Mouse (Mus musculus): ENCODE measurements at regions not wholly inside any gene's neighbourhood (a gene's known extent, or its start where the extent isn't known, plus 50 kb on each side); places are given as distances from the start of the nearest gene placed in this dataset.

DNA sequence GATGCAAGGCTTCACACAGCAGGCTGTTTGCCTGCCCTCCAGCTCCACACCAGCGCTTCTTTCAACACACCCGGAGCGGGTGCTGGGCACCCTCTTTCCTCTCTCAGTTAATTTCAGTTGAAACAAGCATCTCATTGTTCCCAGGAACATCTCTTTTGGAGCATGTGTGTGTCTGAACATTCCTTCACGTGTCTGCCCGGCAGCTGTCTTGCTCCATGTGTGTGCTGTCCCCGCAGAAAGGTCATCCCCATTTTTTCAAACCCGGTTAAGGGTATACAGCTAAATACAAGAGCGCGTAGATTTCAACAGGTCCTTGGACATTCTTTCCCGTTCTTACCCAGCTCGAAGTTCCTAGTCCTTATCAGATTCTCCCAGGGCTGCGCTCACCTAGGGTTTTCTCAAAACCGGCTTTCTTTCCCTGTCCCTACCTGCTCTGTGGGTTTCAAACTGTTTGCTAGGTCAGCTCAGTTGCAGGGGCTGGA lies 152.0 kb upstream of the Arid2 start:
- H3K27me3 ChIP-seq (replicated peaks; ENCODE audit: control insufficient read depth, insufficient read depth, low read length): no peaks in the 10 kb centered on the region
- H3K27ac ChIP-seq (ENCODE audit: low read depth, low read length): no peak overlapping the region
- no peaks in the 10 kb centered on the region for H3K9me3 ChIP-seq (ENCODE audit: control insufficient read depth, low read length)
- H3K36me3 ChIP-seq (ENCODE audit: control insufficient read depth, insufficient read depth, low read length): no peaks in the 10 kb centered on the region
- H3K4me3 ChIP-seq (ENCODE audit: low read length): no peak overlapping the region
- ATAC-seq: 0 out of 2 replicates have a peak, but pooled peaks have one; percentile 45
- WGBS: 13% methylated on average over 13 of the region's 13 CpGs
- H3K4me2 ChIP-seq (ENCODE audit: low read length): peak overlapping the region; percentile 42
- H3K4me1 ChIP-seq (ENCODE audit: control insufficient read depth, insufficient read depth, low read depth, low read length): peaks cover 6% of the 10 kb centered on the region
- no peak overlapping the region for H3K9ac ChIP-seq (ENCODE audit: low read depth, low read length)

DNA sequence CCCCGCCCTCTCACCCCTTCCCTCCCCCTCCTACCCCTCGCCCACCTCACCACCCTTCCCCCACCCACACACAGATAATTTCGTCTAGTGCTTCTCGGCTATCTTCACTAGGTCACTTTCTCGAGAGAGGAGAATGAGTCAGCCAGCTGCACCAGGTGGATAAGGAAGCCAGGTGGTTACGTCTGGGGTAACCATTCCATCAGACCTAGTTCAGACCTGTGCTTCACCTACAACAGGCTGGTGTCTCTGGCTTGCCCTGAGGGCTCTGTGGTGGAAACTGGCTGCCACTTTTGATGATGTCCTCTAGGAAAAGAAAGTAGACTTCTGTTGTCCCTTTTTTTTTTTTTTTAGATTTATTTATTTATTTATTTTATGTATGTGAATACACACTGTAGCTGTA lies 151.5 kb upstream of the Arid2 start:
- Histone ChIP-seq H3K4me3 (ENCODE audit: low read length) (no peak overlapping the region), H3K36me3 (ENCODE audit: control insufficient read depth, insufficient read depth, low read length) (no peaks in the 10 kb centered on the region), H3K27ac (ENCODE audit: low read depth, low read length) (no peak overlapping the region), H3K9me3 (ENCODE audit: control insufficient read depth, low read length) (no peaks in the 10 kb centered on the region), H3K9ac (ENCODE audit: low read depth, low read length) (no peak overlapping the region), H3K4me2 (ENCODE audit: low read length) (no peak overlapping the region), H3K27me3 (replicated peaks; ENCODE audit: control insufficient read depth, insufficient read depth, low read length) (no peaks in the 10 kb centered on the region), H3K4me1 (ENCODE audit: control insufficient read depth, insufficient read depth, low read depth, low read length) (peaks cover 6% of the 10 kb centered on the region)
- no peak for ATAC-seq
- 39% methylated on average over 6 of the region's 6 CpGs for WGBS

DNA sequence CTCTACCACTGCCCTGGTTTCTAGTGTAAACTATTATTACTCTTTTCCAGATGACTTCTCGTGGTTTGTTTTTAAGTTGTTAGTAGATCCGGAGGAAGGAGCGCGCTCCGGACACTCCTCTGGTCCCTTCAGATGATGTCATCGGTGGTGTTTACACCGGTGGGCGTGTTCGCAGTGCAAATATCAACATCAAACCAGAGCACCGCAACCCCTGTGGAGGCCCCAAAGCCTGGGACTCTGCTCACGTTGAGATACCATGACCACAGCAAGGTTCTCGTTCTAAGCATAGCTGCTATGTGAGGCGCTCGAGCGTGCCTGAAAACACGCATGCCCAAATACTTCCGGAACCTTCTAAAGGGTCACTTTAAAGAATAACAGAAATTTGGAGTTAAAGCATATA lies 149.8 kb upstream of the Arid2 start:
- Histone ChIP-seq H3K27ac (ENCODE audit: low read depth, low read length) (no peak overlapping the region), H3K4me2 (ENCODE audit: low read length) (no peak overlapping the region), H3K4me1 (ENCODE audit: control insufficient read depth, insufficient read depth, low read depth, low read length) (peaks cover 3% of the 10 kb centered on the region; the same call in 1 of the 2 replicates), H3K27me3 (replicated peaks; ENCODE audit: control insufficient read depth, insufficient read depth, low read length) (no peaks in the 10 kb centered on the region), H3K9me3 (ENCODE audit: control insufficient read depth, low read length) (no peaks in the 10 kb centered on the region), H3K9ac (ENCODE audit: low read depth, low read length) (no peak overlapping the region), H3K4me3 (ENCODE audit: low read length) (no peak overlapping the region), H3K36me3 (ENCODE audit: control insufficient read depth, insufficient read depth, low read length) (no peaks in the 10 kb centered on the region)
- 92% methylated on average over 17 of the region's 17 CpGs for WGBS
- no peak for ATAC-seq

DNA sequence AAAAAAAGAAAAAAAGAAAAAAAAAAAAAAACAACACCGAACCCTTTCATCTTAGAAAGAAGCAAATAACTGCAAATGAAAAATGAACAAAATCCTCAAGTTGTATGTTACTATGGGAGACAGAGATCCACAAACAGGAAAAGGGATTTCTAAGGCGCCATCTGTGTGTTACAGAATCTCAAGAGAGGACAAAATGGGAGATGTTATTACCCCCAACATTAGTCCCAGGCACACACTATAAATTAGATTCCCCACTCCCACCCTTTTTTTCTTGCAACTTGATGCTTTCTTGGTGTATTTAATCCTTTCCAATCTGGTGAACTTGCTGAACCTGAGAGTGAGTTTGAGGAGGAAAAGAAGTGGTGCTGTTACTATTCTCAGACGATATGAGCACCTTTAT lies 149.4 kb upstream of the Arid2 start:
- Histone ChIP-seq H3K27ac (ENCODE audit: low read depth, low read length) (no peak overlapping the region), H3K9ac (ENCODE audit: low read depth, low read length) (no peak overlapping the region), H3K27me3 (replicated peaks; ENCODE audit: control insufficient read depth, insufficient read depth, low read length) (no peaks in the 10 kb centered on the region), H3K4me1 (ENCODE audit: control insufficient read depth, insufficient read depth, low read depth, low read length) (peaks cover 3% of the 10 kb centered on the region; the same call in 1 of the 2 replicates), H3K36me3 (ENCODE audit: control insufficient read depth, insufficient read depth, low read length) (no peaks in the 10 kb centered on the region), H3K4me3 (ENCODE audit: low read length) (no peak overlapping the region), H3K9me3 (ENCODE audit: control insufficient read depth, low read length) (no peaks in the 10 kb centered on the region), H3K4me2 (ENCODE audit: low read length) (no peak overlapping the region)
- ATAC-seq: no peak
- 91% methylated on average over 3 of the region's 3 CpGs for WGBS

DNA sequence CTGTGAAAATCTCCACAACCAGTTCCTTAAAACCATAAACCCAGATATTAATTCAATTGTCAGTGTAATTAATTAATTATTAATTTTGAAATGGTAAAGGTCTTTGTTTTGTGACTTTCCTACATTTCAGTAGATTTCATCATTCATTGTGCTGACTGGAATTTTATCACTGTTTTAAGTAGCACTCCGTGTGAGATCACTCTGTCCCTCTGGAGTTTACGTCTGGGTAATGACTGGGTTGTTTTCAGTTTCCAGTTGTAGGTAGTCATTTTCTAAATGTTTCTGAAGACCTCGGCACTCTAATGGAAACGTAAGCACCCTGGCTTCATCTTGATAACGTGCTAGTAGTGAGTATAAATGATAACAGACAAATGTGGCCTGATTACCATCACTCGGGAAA lies 133.8 kb upstream of the Arid2 start:
- H3K27ac ChIP-seq (ENCODE audit: low read depth, low read length): no peak overlapping the region
- H3K4me3 ChIP-seq (ENCODE audit: low read length): no peak overlapping the region
- H3K36me3 ChIP-seq (ENCODE audit: control insufficient read depth, insufficient read depth, low read length): no peaks in the 10 kb centered on the region
- H3K9ac ChIP-seq (ENCODE audit: low read depth, low read length): no peak overlapping the region
- 71% methylated on average over 6 of the region's 6 CpGs for WGBS
- H3K27me3 ChIP-seq (replicated peaks; ENCODE audit: control insufficient read depth, insufficient read depth, low read length): no peaks in the 10 kb centered on the region
- no peak for ATAC-seq
- no peaks in the 10 kb centered on the region for H3K4me1 ChIP-seq (ENCODE audit: control insufficient read depth, insufficient read depth, low read depth, low read length)
- H3K4me2 ChIP-seq (ENCODE audit: low read length): no peak overlapping the region
- no peaks in the 10 kb centered on the region for H3K9me3 ChIP-seq (ENCODE audit: control insufficient read depth, low read length)

DNA sequence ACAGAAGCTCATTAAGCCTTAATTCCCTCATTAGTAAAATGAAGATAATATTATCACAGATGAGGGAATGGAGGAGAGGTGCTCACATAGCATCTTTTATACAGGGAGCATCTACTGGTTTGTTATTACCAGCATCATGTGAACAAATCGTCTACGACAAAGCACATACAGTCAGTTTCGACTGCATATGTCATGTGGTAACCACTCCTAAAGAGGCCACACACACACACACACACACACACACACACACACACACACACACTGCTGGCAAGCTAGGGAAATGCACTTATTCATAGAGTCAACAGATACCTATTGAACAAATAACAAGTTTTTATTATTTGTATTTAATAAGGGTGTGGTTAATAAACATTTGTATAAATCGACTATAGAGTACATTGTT lies 129.0 kb upstream of the Arid2 start:
- no peaks in the 10 kb centered on the region for H3K9me3 ChIP-seq (ENCODE audit: control insufficient read depth, low read length)
- WGBS: 81% methylated on average over 4 of the region's 4 CpGs
- H3K4me3 ChIP-seq (ENCODE audit: low read length): no peak overlapping the region
- ATAC-seq: peak; percentile 40; the same call in 1 of the 2 replicates
- H3K4me2 ChIP-seq (ENCODE audit: low read length): no peak overlapping the region
- no peaks in the 10 kb centered on the region for H3K36me3 ChIP-seq (ENCODE audit: control insufficient read depth, insufficient read depth, low read length)
- H3K4me1 ChIP-seq (ENCODE audit: control insufficient read depth, insufficient read depth, low read depth, low read length): no peaks in the 10 kb centered on the region
- H3K27ac ChIP-seq (ENCODE audit: low read depth, low read length): no peak overlapping the region
- H3K27me3 ChIP-seq (replicated peaks; ENCODE audit: control insufficient read depth, insufficient read depth, low read length): no peaks in the 10 kb centered on the region
- H3K9ac ChIP-seq (ENCODE audit: low read depth, low read length): no peak overlapping the region

DNA sequence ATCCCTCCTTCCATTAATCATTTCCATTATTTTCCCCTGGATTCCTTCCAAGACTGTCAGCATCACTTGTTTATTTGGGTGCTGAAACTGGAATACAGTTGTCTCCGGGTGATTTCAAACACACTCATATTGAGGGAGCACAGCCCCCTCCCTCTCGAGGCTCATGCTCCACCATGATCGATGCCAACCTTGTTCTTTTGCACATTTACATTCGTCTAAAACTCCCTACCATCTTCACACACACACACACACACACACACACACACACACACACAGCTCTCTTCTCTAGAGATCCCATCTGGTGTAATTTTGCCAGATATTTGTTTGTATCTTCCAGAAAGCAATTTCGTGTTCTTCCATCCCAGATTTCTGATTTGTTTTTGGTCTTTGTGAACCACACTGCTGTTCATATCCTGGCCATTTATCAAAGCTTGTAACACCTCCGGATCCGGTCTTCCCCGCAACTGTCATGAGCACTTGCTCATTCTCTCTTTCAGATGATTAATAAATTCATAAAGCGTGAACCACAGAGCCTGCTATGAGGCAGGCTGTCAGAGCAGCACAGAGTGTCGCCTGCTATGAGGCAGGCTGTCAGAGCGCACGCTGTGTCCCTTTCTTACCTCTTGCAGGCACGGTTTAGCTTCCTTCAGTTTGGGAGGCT lies 122.4 kb upstream of the Arid2 start:
- peak; percentile 83 for ATAC-seq
- Histone ChIP-seq H3K4me3 (ENCODE audit: low read length) (no peak overlapping the region; the same call in 1 of the 2 replicates), H3K27ac (ENCODE audit: low read depth, low read length) (peak overlapping the region; percentile 65), H3K9ac (ENCODE audit: low read depth, low read length) (peak overlapping the region; percentile 30; the same call in 1 of the 2 replicates), H3K9me3 (ENCODE audit: control insufficient read depth, low read length) (no peaks in the 10 kb centered on the region), H3K4me2 (ENCODE audit: low read length) (peak overlapping the region; percentile 44), H3K4me1 (ENCODE audit: control insufficient read depth, insufficient read depth, low read depth, low read length) (peaks cover 10% of the 10 kb centered on the region), H3K27me3 (replicated peaks; ENCODE audit: control insufficient read depth, insufficient read depth, low read length) (no peaks in the 10 kb centered on the region), H3K36me3 (ENCODE audit: control insufficient read depth, insufficient read depth, low read length) (no peaks in the 10 kb centered on the region)
- 24% methylated on average over 13 of the region's 13 CpGs for WGBS

DNA sequence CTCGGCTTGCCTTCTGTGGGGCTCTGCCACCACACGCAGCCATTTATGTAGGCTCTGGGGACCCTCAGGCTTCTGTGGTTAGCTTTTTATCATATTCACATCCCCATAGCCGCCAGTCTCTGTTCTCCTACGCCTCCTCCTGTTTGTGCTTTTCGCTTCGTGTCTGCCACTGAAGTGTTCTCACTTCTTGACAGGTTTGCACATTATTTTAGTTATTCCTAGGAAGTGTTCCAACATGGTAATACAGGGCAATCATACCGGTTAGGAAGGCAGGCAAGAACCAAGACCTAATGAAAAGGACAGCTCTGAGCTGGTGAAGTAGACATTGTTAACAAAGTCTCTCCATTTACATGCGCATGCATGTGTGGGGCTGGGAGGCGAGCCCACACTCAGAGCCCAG lies 120.1 kb upstream of the Arid2 start:
- Histone ChIP-seq H3K36me3 (ENCODE audit: control insufficient read depth, insufficient read depth, low read length) (no peaks in the 10 kb centered on the region), H3K4me2 (ENCODE audit: low read length) (no peak overlapping the region), H3K27me3 (replicated peaks; ENCODE audit: control insufficient read depth, insufficient read depth, low read length) (no peaks in the 10 kb centered on the region; the same call in 1 of the 2 replicates), H3K9ac (ENCODE audit: low read depth, low read length) (no peak overlapping the region), H3K4me1 (ENCODE audit: control insufficient read depth, insufficient read depth, low read depth, low read length) (peaks cover 14% of the 10 kb centered on the region), H3K4me3 (ENCODE audit: low read length) (no peak overlapping the region), H3K9me3 (ENCODE audit: control insufficient read depth, low read length) (no peaks in the 10 kb centered on the region), H3K27ac (ENCODE audit: low read depth, low read length) (no peak overlapping the region)
- 74% methylated on average over 9 of the region's 9 CpGs for WGBS
- ATAC-seq: no peak

DNA sequence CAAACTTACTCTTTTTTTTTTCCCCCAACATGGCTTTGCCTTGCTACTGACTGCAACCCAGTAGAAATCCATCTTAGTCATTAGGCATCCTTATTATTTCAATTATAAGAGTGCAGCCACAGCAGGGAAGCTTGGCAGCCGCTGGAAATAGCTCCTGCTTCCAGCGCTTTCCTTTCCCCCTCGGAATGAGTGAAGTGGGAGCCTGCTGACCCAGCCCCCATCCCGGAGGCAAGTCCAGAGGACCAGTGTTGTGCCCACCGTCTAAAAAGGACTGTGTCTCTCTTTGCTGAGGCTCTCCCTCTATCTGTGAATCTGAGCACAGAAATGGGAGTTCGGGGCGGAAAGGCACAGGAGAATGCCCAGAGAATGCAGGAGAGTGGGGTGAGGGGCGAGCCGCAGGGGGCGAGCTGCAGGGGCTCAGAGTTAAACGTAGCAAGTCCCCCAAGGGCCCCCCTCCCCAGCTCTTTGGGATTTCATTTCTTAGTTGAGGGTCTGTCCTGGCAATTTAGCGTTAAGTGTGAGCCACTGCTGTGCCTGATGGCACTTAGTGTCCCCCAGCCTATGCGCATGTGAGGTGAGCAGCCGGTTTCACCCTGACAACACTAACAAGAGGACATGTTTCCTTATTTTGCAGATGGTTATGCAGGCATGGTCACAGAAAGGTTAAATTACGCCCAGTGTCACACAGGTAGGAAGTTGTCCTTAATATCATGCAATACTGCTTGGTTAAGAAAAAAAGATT lies 117.4 kb upstream of the Arid2 start:
- Histone ChIP-seq H3K4me1 (ENCODE audit: control insufficient read depth, insufficient read depth, low read depth, low read length) (peaks cover 13% of the 10 kb centered on the region), H3K9ac (ENCODE audit: low read depth, low read length) (peak overlapping the region; percentile 41; the same call in 1 of the 2 replicates), H3K4me2 (ENCODE audit: low read length) (peak overlapping the region; percentile 43), H3K27ac (ENCODE audit: low read depth, low read length) (peak overlapping the region; percentile 59; the same call in 1 of the 2 replicates), H3K27me3 (replicated peaks; ENCODE audit: control insufficient read depth, insufficient read depth, low read length) (no peaks in the 10 kb centered on the region; the same call in 1 of the 2 replicates), H3K36me3 (ENCODE audit: control insufficient read depth, insufficient read depth, low read length) (no peaks in the 10 kb centered on the region), H3K9me3 (ENCODE audit: control insufficient read depth, low read length) (no peaks in the 10 kb centered on the region), H3K4me3 (ENCODE audit: low read length) (peak overlapping the region; percentile 20; the same call in 1 of the 2 replicates)
- WGBS: 14% methylated on average over 15 of the region's 15 CpGs
- peak; percentile 30; the same call in 1 of the 2 replicates for ATAC-seq
